Mouse (Mus musculus): Measurements from ENCODE around the gene Sept14.

The Sept14 gene

DNA sequence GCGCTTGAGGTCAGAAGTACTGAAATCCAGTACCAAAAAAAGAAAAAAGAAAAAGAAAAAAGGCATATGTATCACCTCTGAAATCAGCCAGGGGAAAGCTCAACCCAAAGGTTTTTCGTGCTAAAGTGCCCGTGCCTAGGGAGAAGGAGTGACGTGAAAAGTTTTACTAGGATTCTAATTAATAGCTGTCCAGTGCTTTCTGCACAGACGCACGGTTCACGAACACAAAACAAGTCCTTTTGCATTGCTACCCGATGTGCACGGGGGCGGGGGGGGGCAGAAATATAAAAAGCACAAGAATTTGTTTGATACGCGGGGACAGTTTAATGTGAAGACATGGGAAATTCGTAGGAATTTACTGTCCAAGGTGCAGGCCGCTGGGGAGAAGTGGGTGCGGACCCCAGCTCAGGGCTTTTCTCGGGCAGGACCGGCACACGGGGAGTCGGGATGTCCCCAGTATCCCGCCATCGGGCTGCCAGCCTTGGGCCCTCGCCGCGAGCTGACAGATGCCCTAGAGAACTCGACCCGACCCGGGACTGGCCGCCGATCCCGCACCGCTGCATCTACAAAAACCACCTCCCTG is 38.8 kb downstream of the Sept14 start:
- no peak for DNase-seq (ENCODE audit: low read depth, low spot score)

DNA sequence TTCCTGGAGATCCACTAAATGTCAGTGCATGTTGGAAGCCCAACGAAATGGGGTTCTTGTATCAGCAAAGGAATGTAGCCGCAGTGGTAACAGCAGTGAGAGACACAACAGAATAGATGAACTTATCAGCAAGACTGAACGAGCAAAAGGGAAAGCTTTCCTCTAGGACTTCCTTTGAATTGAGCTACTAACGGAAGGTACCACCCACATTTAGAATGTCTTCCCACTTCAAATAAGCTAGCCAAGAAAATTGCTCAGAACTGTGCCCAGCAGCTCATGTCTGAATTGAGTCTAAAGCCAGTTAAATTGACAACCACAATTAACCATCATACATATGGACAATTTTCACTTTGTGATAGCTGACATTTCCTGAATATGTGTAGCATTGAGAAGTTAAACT is 40.5 kb downstream of the Sept14 start:
- DNase-seq (ENCODE audit: low read depth, low spot score) = no peak

DNA sequence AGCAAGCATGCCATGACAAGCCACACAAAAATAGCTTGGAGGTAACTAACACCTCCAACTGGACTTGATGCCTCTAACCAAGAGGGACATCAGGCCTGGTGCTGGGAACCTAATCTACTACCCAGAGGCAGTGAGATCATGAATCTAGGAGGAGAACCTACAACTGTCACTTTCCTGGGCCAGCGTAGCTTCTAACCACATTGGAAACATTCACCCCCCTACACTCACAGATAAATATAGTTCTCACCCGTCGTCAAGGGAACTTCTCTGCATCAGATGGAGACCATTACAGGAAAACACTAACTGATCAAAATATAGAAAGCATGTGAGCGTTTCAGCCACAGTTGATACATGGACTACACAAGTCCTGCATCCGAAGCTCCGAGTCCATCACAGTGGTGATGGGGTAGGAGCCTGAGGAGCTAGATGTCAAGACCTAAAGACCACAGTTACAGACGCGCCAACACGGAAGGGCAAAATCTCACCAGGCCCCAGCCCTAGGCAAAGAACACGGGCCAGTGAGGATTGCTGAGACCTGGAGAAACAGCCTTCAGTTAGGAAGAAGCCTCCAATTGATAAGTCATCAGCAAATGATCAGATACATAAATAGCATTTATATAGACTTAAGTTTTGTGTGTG is 41.9 kb downstream of the Sept14 start:
- no peak for DNase-seq (ENCODE audit: low read depth, low spot score)

DNA sequence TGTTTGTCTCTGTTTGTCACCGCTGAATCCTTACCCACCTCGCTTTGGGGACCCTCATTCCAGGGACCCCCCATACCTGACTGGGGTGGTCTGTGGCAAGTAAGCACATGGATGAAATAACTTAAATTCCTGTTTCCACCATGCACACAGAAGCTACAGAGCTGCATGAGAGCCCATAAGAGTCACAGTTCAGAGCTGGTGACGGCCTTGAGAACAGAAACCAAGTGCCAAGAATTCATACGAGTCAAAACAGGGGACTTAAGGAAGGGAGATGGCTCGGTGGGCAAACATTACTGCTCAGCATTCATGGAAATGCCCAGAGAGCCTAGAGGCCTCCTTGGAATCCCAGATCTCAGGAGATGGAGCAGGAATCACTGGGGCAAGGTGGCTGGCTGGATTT is 44.2 kb downstream of the Sept14 start:
- no peak for DNase-seq (ENCODE audit: low read depth, low spot score)

DNA sequence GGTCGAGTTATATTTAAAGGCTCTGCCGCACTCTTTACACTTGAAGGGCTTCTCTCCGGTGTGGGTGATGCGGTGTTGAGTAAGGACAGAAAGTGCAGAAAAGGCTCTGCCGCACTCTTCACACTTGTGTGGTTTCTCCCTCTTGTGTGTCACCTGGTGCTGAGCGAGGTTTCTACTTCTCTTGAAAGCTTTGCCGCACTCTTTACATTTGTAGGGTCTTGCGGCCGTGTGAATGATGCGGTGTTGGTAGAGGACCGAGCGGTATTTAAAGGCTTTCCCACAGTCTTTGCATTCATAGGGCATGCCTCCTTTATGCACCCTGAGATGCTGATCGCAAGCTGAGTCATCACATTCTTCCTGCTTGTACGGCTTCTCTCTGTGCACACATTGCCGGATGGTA is 50.4 kb downstream of the Sept14 start:
- no peak for DNase-seq (ENCODE audit: low read depth, low spot score)

DNA sequence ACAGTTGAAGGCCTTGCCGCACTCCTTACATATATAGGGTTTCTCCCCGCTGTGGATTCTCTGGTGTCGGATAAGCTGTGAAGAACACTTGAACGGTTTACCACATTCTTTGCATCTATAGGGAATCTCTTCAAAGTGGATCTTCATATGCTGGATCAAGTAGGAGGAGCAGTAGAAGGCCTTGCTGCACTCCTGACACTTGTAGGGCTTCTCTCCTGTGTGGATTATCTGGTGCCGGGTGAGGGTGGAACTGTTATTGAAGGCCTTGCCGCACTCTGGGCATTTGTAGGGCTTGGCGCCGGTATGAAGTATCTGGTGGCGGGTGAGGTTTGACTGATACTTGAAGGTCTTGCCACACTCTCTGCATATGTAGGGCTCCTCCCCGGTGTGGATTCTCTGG is 51.3 kb downstream of the Sept14 start:
- no peak for DNase-seq (ENCODE audit: low read depth, low spot score)

DNA sequence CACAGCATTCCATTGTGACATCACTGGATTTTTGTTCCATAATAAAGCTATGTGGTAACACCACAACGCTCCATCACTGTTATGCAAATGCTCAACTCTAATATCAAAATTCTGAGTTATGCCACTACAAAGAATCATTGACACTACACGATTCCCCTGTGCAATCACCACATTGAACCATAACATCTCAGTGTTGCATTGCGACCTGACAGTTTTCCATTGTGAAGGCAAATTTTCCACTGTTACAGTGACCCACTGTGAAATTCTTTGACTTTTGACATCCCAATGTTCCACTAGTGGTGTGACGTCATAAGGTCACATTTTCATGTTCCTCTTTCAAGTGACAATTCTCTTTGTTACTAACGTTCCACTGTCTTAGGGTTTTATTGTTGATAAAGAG is 57.5 kb downstream of the Sept14 start:
- DNase-seq (ENCODE audit: low read depth, low spot score) = no peak

All from retina, postnatal 7 days (tissue).